Mouse (Mus musculus): Measurements from ENCODE around the gene Zfp592.
A peak's percentile ranks its signal among the peaks of the same experiment; 100 is the strongest.
"Not testable (repeated sequence)": the region's sequence is repeated elsewhere in the genome, so short reads cannot be mapped to it uniquely, and the experiment has no call there.

The Zfp592 gene

GRCm38 (mm10) chr7:80992980-80993833 lies at the start of gene Zfp592:
TSS of gene Zfp592 (plus strand) at chr7:80993681.
- DNase-seq: peak; percentile 88

GRCm38 (mm10) chr7:80947445-80948350 lies 45.8 kb upstream of the Zfp592 start, which contains the start of gene Sec11a:
TSS of gene Sec11a (minus strand) at chr7:80947780.
- DNase-seq: peak; percentile 95

- DNase-seq: no peak
Measured at GRCm38 (mm10) chr7:80951461-80951860, 42.0 kb upstream of the Zfp592 start.

GRCm38 (mm10) chr7:80952140-80952539 lies 41.3 kb upstream of the Zfp592 start:
- DNase-seq: peak; percentile 42

- peak; percentile 70 for DNase-seq
Measured at GRCm38 (mm10) chr7:80954251-80954650, 39.2 kb upstream of the Zfp592 start.

- DNase-seq: no peak
Measured at GRCm38 (mm10) chr7:80956891-80957290, 36.6 kb upstream of the Zfp592 start.

- DNase-seq: no peak
Measured at GRCm38 (mm10) chr7:80959003-80959402, 34.5 kb upstream of the Zfp592 start.

- no peak for DNase-seq
Measured at GRCm38 (mm10) chr7:80962799-80963198, 30.7 kb upstream of the Zfp592 start.

- DNase-seq: peak; percentile 90
Measured at GRCm38 (mm10) chr7:80970913-80971312, 22.6 kb upstream of the Zfp592 start.

- DNase-seq: no peak
Measured at GRCm38 (mm10) chr7:80971419-80971818, 22.1 kb upstream of the Zfp592 start.

- DNase-seq: no peak
Measured at GRCm38 (mm10) chr7:80972082-80972481, 21.4 kb upstream of the Zfp592 start.

GRCm38 (mm10) chr7:80972920-80973637 lies 20.4 kb upstream of the Zfp592 start:
- DNase-seq: peak; percentile 43

GRCm38 (mm10) chr7:80973638-80974015 lies 19.9 kb upstream of the Zfp592 start:
- not testable (repeated sequence) for DNase-seq

- DNase-seq: no peak
Measured at GRCm38 (mm10) chr7:80980566-80980965, 12.9 kb upstream of the Zfp592 start.

GRCm38 (mm10) chr7:80986458-80987187 lies 6.9 kb upstream of the Zfp592 start:
- DNase-seq: no peak

- no peak for DNase-seq
Measured at GRCm38 (mm10) chr7:80987805-80988625, 5.5 kb upstream of the Zfp592 start.

- DNase-seq: peak; percentile 45
Measured at GRCm38 (mm10) chr7:80990276-80990675, 3.2 kb upstream of the Zfp592 start.

- DNase-seq: no peak
Measured at GRCm38 (mm10) chr7:80991589-80991988, 1.9 kb upstream of the Zfp592 start.

- DNase-seq: no peak
Measured at GRCm38 (mm10) chr7:80992063-80992462, 1.4 kb upstream of the Zfp592 start.

- peak; percentile 61 for DNase-seq
Measured at GRCm38 (mm10) chr7:80992631-80992979, 876 bp upstream of the Zfp592 start.

Data from kidney, adult 11 months (tissue).